Mouse (Mus musculus): ENCODE data around the gene Pigg. TPM values are rescaled to one million over a fixed set of nuclear protein-coding genes. Genes with fewer than 3 reads are reported as not detected.
A peak's percentile ranks its signal among the peaks of the same experiment; 100 is the strongest.

Gene Pigg
- total and polyA plus RNA-seq, 3 experiments: 6.7 to 11.2 TPM; not detected in 1

DNA sequence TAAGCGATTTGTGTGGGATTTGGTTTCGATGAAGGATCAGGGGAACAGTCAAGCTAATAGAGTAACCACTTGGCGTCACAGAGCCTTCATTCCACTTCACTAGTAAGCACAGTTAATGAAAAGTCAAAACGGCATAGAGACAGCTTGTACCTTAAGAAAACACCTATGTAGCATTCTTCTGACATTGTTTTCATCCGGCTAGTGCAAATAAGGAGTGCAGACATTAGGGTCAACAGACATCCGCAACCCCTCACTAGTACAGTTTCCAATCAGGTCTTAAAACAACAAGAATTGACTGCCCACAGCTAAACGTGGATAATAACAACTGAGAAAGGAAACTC, 42.6 kb upstream of the Pigg start:
- Histone ChIP-seq H3K9ac (ENCODE audit: control insufficient read depth, low read depth, low read length, poor library complexity, severe bottlenecking) (peak overlapping the region; percentile 99), H3K4me3 (ENCODE audit: control insufficient read depth in 1 of 2, insufficient read depth in 1 of 2, low read depth in 2 of 2, low read length in 2 of 2) (peak overlapping the region; percentile 98 to 100), H3K36me3 (ENCODE audit: control insufficient read depth in 1 of 2, insufficient read depth in 2 of 2, low read length in 2 of 2) (peaks cover 0 to 31% of the 10 kb centered on the region in 2 experiments; a peak in 3 of 4 replicates), H3K79me2 (ENCODE audit: control insufficient read depth, insufficient read depth, low read length, poor library complexity) (peaks cover 46% of the 10 kb centered on the region), H3K9me3 (replicated peaks; ENCODE audit: insufficient read depth, low read length) (no peaks in the 10 kb centered on the region), H3K4me1 (ENCODE audit: control insufficient read depth in 1 of 2, insufficient read depth in 2 of 2, low read length in 2 of 2) (peaks cover 10 to 12% of the 10 kb centered on the region in 2 experiments), H3K27me3 (ENCODE audit: control insufficient read depth in 1 of 2, insufficient read depth in 2 of 2, low read length in 2 of 2) (no peaks in the 10 kb centered on the region), H3K27ac (ENCODE audit: control insufficient read depth, low read depth, low read length) (peak overlapping the region; percentile 85)
- DNase-seq (ENCODE audit: low read depth, low spot score): peak; percentile 56
- TF ChIP-seq NELFE (IDR thresholded peaks at IDR 0.05; ENCODE audit: low read depth, low read length): no peak
- no peak for TF ChIP-seq CHD2 (IDR thresholded peaks at IDR 0.05; ENCODE audit: low read length)
- no peak for TF ChIP-seq USF1 (IDR thresholded peaks at IDR 0.05; ENCODE audit: low read depth, low read length)

DNA sequence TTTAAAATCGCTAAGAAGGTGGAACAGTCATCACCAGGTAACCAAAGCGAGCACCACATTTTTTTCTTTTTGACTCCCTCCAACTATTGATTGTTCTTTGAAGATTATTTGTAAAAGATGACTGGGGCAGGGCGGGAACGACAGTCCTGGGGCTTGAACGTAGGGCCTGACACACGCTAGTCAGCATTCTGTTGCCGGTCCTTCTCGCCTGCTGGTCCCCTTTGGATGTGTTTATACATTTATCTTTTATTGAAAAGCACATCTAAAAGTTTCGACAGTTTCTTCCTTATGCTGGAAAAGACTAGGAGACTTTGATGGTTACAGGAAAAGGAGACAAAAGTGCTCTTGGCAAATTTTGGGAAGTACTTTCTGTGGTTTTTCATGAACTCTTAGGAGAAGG, 42.0 kb upstream of the Pigg start:
- Histone ChIP-seq H3K27me3 (ENCODE audit: control insufficient read depth in 1 of 2, insufficient read depth in 2 of 2, low read length in 2 of 2) (no peaks in the 10 kb centered on the region), H3K9me3 (replicated peaks; ENCODE audit: insufficient read depth, low read length) (no peaks in the 10 kb centered on the region), H3K4me1 (ENCODE audit: control insufficient read depth in 1 of 2, insufficient read depth in 2 of 2, low read length in 2 of 2) (peaks cover 10 to 14% of the 10 kb centered on the region in 2 experiments), H3K9ac (ENCODE audit: control insufficient read depth, low read depth, low read length, poor library complexity, severe bottlenecking) (peak overlapping the region; percentile 99), H3K27ac (ENCODE audit: control insufficient read depth, low read depth, low read length) (peak overlapping the region; percentile 25), H3K4me3 (ENCODE audit: control insufficient read depth in 1 of 2, insufficient read depth in 1 of 2, low read depth in 2 of 2, low read length in 2 of 2) (peak overlapping the region; percentile 98 to 100), H3K79me2 (ENCODE audit: control insufficient read depth, insufficient read depth, low read length, poor library complexity) (peaks cover 49% of the 10 kb centered on the region), H3K36me3 (ENCODE audit: control insufficient read depth in 1 of 2, insufficient read depth in 2 of 2, low read length in 2 of 2) (peaks cover under 1 to 33% of the 10 kb centered on the region in 2 experiments)
- peak; percentile 61 for DNase-seq (ENCODE audit: low read depth, low spot score)
- TF ChIP-seq MEF2A (IDR thresholded peaks at IDR 0.05; ENCODE audit: extremely low read depth, insufficient replicate concordance, low read depth, low read length, poor library complexity, severe bottlenecking): no peak
- no peak for TF ChIP-seq KAT2A (conservative IDR thresholded peaks at IDR 0.05; ENCODE audit: low read depth, low read length)
- no peak for TF ChIP-seq MYC (IDR thresholded peaks at IDR 0.05; ENCODE audit: low read depth, low read length)
- no peak for TF ChIP-seq ZNF384 (IDR thresholded peaks at IDR 0.05; ENCODE audit: low read depth, low read length)
- TF ChIP-seq POLR2AphosphoS5 (IDR thresholded peaks at IDR 0.05; ENCODE audit: borderline replicate concordance, low read depth, low read length): no peak
- TF ChIP-seq RCOR1 (IDR thresholded peaks at IDR 0.05; ENCODE audit: low read depth, low read length): no peak
- no peak for TF ChIP-seq MYB (IDR thresholded peaks at IDR 0.05; ENCODE audit: low read depth, low read length)
- TF ChIP-seq CHD2 (IDR thresholded peaks at IDR 0.05; ENCODE audit: low read length): no peak
- TF ChIP-seq GATA1 (IDR thresholded peaks at IDR 0.05; ENCODE audit: low read depth, low read length): no peak
- TF ChIP-seq NRF1 (IDR thresholded peaks at IDR 0.05; ENCODE audit: insufficient read depth, low read depth, low read length, poor library complexity, severe bottlenecking): no peak
- TF ChIP-seq CHD1 (IDR thresholded peaks at IDR 0.05; ENCODE audit: low read depth, low read length): peak; percentile 95
- TF ChIP-seq POLR2A (IDR thresholded peaks at IDR 0.05; ENCODE audit: control insufficient read depth in 1 of 2, insufficient read depth in 1 of 2, low read depth in 1 of 2, low read length in 2 of 2, poor library complexity in 1 of 2): no peak
- TF ChIP-seq CTCF (IDR thresholded peaks at IDR 0.05 in 2 of 3, conservative IDR thresholded peaks at IDR 0.05 in 1 of 3; ENCODE audit: control insufficient read depth in 1 of 3, insufficient read depth in 1 of 3, low read depth in 2 of 3, low read length in 3 of 3, poor library complexity in 1 of 3, severe bottlenecking in 1 of 3): no peak
- TF ChIP-seq ZMIZ1 (IDR thresholded peaks at IDR 0.05; ENCODE audit: low read depth, low read length): no peak
- no peak for TF ChIP-seq TBP (IDR thresholded peaks at IDR 0.05; ENCODE audit: low read depth, low read length)
- TF ChIP-seq ELF1 (IDR thresholded peaks at IDR 0.05; ENCODE audit: low read depth, low read length): no peak
- no peak for TF ChIP-seq JUND (IDR thresholded peaks at IDR 0.05; ENCODE audit: low read depth, low read length)
- no peak for TF ChIP-seq TCF12 (IDR thresholded peaks at IDR 0.05; ENCODE audit: low read depth, low read length)
- peak; percentile 50 for TF ChIP-seq SIN3A (IDR thresholded peaks at IDR 0.05; ENCODE audit: low read length)
- TF ChIP-seq RAD21 (IDR thresholded peaks at IDR 0.05; ENCODE audit: low read depth, low read length): no peak
- no peak for TF ChIP-seq ZC3H11A (IDR thresholded peaks at IDR 0.05; ENCODE audit: low read depth, low read length)
- no peak for TF ChIP-seq SMC3 (IDR thresholded peaks at IDR 0.05; ENCODE audit: low read depth, low read length)
- no peak for TF ChIP-seq MAFK (IDR thresholded peaks at IDR 0.05; ENCODE audit: borderline replicate concordance, low read depth, low read length)
- no peak for TF ChIP-seq POLR2AphosphoS2 (IDR thresholded peaks at IDR 0.05; ENCODE audit: low read length)
- no peak for TF ChIP-seq ZKSCAN1 (IDR thresholded peaks at IDR 0.05; ENCODE audit: low read depth, low read length)
- no peak for TF ChIP-seq NELFE (IDR thresholded peaks at IDR 0.05; ENCODE audit: low read depth, low read length)
- no peak for TF ChIP-seq USF1 (IDR thresholded peaks at IDR 0.05; ENCODE audit: low read depth, low read length)
- TF ChIP-seq E2F4 (IDR thresholded peaks at IDR 0.05; ENCODE audit: borderline replicate concordance, low read depth, low read length): no peak
- 0 out of 2 replicates have a peak, but pooled peaks have one; percentile 22 for TF ChIP-seq MXI1 (IDR thresholded peaks at IDR 0.05; ENCODE audit: low read depth, low read length)
- TF ChIP-seq USF2 (IDR thresholded peaks at IDR 0.05; ENCODE audit: borderline replicate concordance in 1 of 2, insufficient read depth in 1 of 2, low read depth in 1 of 2, low read length in 2 of 2): no peak
- no peak for TF ChIP-seq MAZ (IDR thresholded peaks at IDR 0.05; ENCODE audit: low read depth, low read length)
- TF ChIP-seq BHLHE40 (IDR thresholded peaks at IDR 0.05; ENCODE audit: borderline replicate concordance, low read depth, low read length): no peak

Data from MEL (cell line).